Mouse (Mus musculus) hindbrain, embryonic 12.5 days (tissue): ENCODE data around the gene Nek11. TPM values are rescaled to one million over a fixed set of nuclear protein-coding genes. Genes with fewer than 3 reads are reported as not detected.

ENCODE experiments used
- ATAC-seq: fragments of 200-750 bp; cut with Nextera tagmentation; 2 replicates; pipeline ENCODE4 v1.8.0; 2017; ENCODE audit warnings: moderate TSS enrichment; ENCODE audit not compliant: low FRiP score
- H3K27ac ChIP-seq: fragments of 300-500 bp; sonication (generic); 2 replicates; pipeline ENCODE4 v1.5.1; 2016; ENCODE audit warnings: mild to moderate bottlenecking
- H3K27me3 ChIP-seq: fragments of 300-500 bp; sonication (generic); 2 replicates; pipeline ENCODE4 v1.6.1; 2016; ENCODE audit warnings: mild to moderate bottlenecking
- H3K36me3 ChIP-seq: fragments of 300-500 bp; sonication (generic); 2 replicates; pipeline ENCODE4 v1.6.1; 2016; ENCODE audit warnings: mild to moderate bottlenecking
- H3K4me1 ChIP-seq: fragments of 300-500 bp; sonication (generic); 2 replicates; pipeline ENCODE4 v1.6.1; 2016
- H3K4me2 ChIP-seq: fragments of 300-500 bp; sonication (generic); replicated peaks from 2 replicates; pipeline ENCODE4 v1.6.1; 2016; ENCODE audit warnings: mild to moderate bottlenecking
- H3K4me3 ChIP-seq: fragments of 300-500 bp; sonication (generic); 2 replicates; pipeline ENCODE4 v1.5.1; 2016; ENCODE audit warnings: mild to moderate bottlenecking
- H3K9ac ChIP-seq: fragments of 300-500 bp; sonication (generic); 2 replicates; pipeline ENCODE4 v1.6.1; 2016; ENCODE audit warnings: mild to moderate bottlenecking, moderate library complexity
- H3K9me3 ChIP-seq: fragments of 300-500 bp; sonication (generic); replicated peaks from 2 replicates; pipeline ENCODE4 v1.6.1; 2016; ENCODE audit warnings: mild to moderate bottlenecking
- WGBS: fragments of 180-500 bp; shearing (Covaris S2); methylation state at CpG from one replicate; pipeline ENCODE4 v1.1.7; 2016; 5-methylcytosine and 5-hydroxymethylcytosine counted together
- polyA plus RNA-seq: library from polyadenylated mRNA; unstranded; fragments of >200 nt; fragmentation: Nextera tagmentation; extraction: Ambion mirVana; gene quantifications from 2 replicates; pipeline ENCODE4 v1.2.1, GENCODE M21; 2016

The Nek11 gene
- polyA plus RNA-seq, 1 experiment from 2014 or later: 3.0 TPM

DNA sequence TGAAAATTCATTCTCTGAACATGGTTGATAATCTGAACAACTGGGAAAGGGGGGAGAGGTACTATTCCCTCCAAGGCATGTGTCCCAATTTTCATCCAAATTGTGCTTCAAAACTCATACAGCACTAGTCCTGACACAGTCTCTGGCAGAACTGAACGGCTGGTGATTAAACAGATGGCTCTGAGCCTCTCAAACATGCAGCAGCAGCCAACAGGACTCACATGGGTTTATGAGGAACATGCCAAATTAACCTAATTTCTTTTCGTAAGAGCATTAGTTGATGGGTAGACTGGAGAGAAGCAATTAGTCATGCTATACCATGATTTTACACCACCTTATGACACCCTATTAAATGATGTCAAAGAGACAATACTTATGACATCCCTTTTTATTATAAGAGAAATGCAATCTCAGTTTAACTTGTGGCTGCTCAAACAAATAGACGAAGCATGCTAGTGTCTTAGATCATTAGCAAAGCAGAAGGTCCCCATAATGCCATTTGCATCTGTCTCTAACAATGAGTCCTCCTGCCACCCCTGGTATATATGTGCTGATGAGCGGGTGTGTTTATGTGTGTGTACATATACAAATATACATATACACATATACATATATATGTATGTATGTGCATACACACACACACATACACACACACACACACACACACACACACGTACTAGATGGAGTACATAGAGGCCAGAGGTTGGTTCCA is 31.6 kb downstream of the Nek11 start:
- 74% methylated on average over 5 of the region's 5 CpGs for WGBS
- H3K4me1 ChIP-seq: no peaks in the 10 kb centered on the region
- ATAC-seq: no peak
- H3K27me3 ChIP-seq: no peaks in the 10 kb centered on the region
- no peak overlapping the region for H3K9ac ChIP-seq
- no peaks in the 10 kb centered on the region for H3K36me3 ChIP-seq
- H3K27ac ChIP-seq: no peak overlapping the region
- no peak overlapping the region for H3K4me2 ChIP-seq
- H3K4me3 ChIP-seq: no peak overlapping the region
- H3K9me3 ChIP-seq: no peaks in the 10 kb centered on the region

DNA sequence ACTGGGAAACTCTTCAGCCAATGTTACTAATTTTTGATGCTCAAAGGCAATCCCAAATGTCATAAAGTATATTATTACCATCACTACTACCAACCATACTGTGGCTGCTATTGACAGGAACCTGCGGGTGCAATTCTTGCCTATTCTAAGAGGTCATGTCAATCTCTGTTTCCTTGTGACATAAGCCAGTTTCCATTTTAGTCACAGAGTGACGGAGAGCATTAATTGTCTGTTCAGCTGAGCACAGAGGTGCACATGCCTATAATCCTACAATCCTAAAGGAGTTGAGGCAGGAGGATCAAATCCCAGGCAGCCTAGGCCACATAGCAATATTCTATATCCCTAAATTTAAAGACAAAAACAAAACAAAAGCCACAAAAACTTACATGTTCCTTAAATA is 33.1 kb downstream of the Nek11 start:
- ATAC-seq: no peak
- Histone ChIP-seq H3K4me1 (no peaks in the 10 kb centered on the region), H3K4me3 (no peak overlapping the region), H3K27me3 (no peaks in the 10 kb centered on the region), H3K4me2 (no peak overlapping the region), H3K36me3 (no peaks in the 10 kb centered on the region), H3K9ac (no peak overlapping the region), H3K9me3 (no peaks in the 10 kb centered on the region), H3K27ac (no peak overlapping the region)
- WGBS: 74% methylated on average over 2 of the region's 2 CpGs

DNA sequence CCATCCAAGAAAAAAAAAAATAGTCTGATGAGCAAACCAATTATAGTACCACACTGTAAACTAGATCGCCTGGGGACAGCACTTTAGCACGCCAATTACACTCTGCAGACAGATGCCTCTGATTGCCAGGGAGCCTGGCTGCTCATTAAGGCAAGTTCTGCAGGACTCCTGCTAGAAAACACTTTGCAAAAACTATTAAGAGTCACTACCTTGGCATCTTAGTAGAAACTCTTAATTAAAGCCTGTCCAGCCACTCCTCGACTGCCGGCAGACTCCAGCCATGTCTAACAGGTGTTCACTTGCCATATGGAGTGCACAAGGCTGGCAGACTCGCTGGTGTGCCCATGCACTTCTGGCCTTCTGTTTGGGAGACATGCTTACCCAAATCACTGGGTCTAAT is 46.3 kb downstream of the Nek11 start:
- Histone ChIP-seq H3K9ac (no peak overlapping the region), H3K27ac (no peak overlapping the region), H3K36me3 (no peaks in the 10 kb centered on the region), H3K4me1 (no peaks in the 10 kb centered on the region), H3K27me3 (no peaks in the 10 kb centered on the region), H3K9me3 (no peaks in the 10 kb centered on the region), H3K4me3 (no peak overlapping the region), H3K4me2 (no peak overlapping the region)
- no peak for ATAC-seq
- WGBS: 61% methylated on average over 5 of the region's 5 CpGs

DNA sequence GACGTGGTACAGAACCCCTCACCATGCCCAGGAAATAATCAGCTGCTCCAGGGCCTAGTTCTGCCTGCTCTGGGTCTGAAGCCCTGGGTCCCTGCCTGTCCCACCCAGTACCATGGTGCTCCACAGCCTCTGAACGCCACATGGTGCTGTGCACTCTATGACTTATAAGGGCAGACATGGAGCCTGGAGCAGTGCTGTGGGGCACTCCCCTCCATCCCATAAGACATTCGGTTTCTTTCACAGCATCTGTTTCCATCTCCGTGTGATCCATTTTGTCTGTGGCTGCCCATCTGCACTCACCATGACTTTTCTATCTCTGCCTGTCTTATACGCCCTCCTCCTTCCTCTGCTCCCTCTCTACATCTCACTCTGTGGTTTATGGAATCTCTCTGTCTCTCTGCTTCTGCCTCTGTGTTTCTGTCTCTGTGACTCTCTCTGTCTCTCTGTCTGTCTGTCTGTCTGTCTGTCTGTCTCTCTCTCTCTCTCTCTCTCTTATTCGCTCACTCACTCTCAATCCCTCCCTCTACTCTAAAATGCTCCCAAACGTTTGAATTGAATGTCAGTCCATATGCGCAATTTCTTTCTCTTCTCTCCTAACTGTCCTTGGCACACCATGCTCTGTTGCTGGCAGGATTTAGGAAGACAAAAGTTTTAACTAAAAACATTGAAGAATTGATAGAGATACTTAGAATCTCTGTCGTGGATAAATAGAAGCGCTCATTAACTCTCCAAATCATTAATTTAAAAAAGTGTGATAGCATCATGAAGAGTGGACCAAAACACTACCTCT is 46.9 kb downstream of the Nek11 start:
- H3K27me3 ChIP-seq: no peaks in the 10 kb centered on the region
- WGBS: 74% methylated on average over 10 of the region's 10 CpGs
- H3K4me2 ChIP-seq: no peak overlapping the region
- no peak overlapping the region for H3K9ac ChIP-seq
- 0 out of 2 replicates have a peak overlapping the region, but pooled peaks have one; percentile 9 for H3K27ac ChIP-seq
- peaks cover 3% of the 10 kb centered on the region; the same call in 1 of the 2 replicates for H3K9me3 ChIP-seq
- no peak for ATAC-seq
- no peaks in the 10 kb centered on the region for H3K36me3 ChIP-seq
- no peaks in the 10 kb centered on the region for H3K4me1 ChIP-seq
- H3K4me3 ChIP-seq: no peak overlapping the region

DNA sequence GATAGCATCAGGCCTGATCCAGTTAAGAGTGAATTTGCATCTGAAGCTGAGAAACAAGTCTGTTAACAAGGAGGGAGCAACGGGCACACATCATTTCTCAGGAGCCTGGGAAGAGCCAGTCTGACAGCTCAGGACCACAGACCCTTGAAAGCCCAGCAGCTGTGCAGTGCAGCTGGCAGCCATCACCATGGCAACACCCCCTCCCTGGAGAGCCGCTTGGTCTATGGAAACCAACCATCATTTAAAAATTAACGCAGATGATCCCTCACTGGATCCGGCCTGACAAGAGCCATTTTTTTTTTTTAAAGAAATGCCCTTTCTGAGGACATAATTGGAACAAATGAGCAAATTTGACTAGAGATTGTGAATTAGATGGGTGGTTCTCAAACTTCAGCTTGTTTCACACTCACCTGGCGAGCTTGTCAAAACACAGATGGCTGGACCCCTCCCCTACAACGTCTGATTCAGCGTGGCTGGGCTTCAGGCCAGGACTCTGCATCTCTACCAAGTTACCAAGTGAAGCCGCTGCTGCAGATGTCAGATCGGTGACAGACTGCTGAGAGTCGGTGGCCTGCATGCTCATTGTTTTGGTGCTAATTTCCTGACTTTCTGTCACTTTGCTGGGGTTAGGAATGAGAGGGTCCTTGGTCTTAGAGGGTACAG is 52.2 kb downstream of the Nek11 start:
- H3K4me3 ChIP-seq: no peak overlapping the region
- H3K27ac ChIP-seq: peak overlapping the region; percentile 85
- peaks cover 9% of the 10 kb centered on the region for H3K4me1 ChIP-seq
- no peak overlapping the region for H3K4me2 ChIP-seq
- peaks cover 3% of the 10 kb centered on the region; the same call in 1 of the 2 replicates for H3K9me3 ChIP-seq
- no peaks in the 10 kb centered on the region for H3K27me3 ChIP-seq
- peak; percentile 98 for ATAC-seq
- H3K36me3 ChIP-seq: no peaks in the 10 kb centered on the region
- no peak overlapping the region for H3K9ac ChIP-seq
- 30% methylated on average over 10 of the region's 10 CpGs for WGBS

DNA sequence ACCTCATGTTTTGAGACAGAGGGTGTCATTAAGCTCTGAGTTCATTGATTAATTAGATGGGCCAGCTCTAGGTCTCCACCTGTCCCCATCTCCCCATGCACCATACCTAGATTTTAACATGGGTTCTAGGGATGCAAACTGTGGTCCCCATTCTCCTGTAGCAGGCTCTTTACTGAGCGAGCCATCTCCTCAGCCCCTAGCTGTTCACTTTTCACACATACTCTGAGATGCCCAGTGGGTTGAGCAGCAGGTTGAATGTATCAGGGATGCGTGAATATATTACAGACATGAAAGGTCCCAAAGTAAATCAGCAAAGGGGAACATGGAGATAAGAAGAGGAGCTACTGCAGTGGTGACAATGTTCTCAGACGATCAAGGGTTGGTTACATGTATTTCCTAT is 52.8 kb downstream of the Nek11 start:
- Histone ChIP-seq H3K9me3 (peaks cover 3% of the 10 kb centered on the region; the same call in 1 of the 2 replicates), H3K4me2 (no peak overlapping the region; the same call in 1 of the 2 replicates), H3K27me3 (no peaks in the 10 kb centered on the region), H3K36me3 (no peaks in the 10 kb centered on the region), H3K27ac (peak overlapping the region; percentile 85), H3K4me1 (peaks cover 9% of the 10 kb centered on the region), H3K4me3 (no peak overlapping the region), H3K9ac (no peak overlapping the region)
- 77% methylated on average over 3 of the region's 3 CpGs for whole genome bisulfite sequencing
- ATAC-seq: peak; percentile 76

DNA sequence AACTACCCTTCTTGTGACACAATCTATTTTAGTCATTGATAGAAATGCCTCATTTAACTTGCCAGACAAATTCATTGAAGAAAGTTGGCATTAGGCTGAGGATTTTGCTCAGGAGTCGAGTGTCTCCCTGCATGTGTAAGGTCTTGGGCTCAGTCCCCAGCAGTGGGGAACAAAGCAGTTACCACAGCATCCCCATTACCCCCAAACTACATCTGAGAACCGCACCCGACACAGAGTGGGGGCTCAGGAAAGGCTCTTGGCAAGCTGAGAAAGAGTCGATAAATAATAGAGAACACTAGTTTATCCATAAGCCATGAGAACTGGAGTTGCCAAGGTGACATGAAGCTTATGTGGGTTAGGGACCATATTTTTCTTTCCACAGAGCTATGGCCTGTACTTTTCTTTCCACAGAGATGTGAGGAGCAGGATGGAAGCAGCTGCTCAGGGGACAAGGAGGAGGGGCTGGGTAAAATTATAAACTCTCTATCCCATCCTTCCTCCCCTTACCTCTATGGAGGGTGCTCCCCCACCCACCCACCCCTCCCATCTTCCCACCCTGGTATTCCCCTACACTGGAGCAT is 62.8 kb downstream of the Nek11 start:
- Histone ChIP-seq H3K9ac (no peak overlapping the region), H3K4me3 (no peak overlapping the region), H3K27ac (no peak overlapping the region), H3K4me2 (no peak overlapping the region), H3K36me3 (no peaks in the 10 kb centered on the region), H3K4me1 (no peaks in the 10 kb centered on the region), H3K27me3 (no peaks in the 10 kb centered on the region), H3K9me3 (no peaks in the 10 kb centered on the region)
- WGBS: 85% methylated on average over 4 of the region's 4 CpGs
- ATAC-seq: no peak

DNA sequence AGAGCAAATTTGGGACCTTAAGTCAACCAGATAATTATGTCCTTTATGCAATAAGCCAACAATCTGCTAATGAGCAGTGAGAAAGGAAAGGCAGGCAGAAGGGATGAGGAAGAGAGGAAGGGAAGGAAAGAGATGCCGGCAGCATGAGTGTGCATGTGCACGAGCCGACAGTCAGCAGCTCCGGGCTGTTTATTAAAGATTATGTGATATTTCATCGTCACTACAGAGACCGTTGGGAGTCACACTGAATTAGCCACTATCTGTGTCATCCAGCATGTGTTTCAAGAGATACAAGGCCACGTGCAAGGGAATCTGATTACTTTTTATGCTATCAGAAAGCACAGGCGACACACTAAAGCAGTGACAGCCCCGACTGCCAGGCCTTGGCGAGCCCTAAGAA is 73.5 kb downstream of the Nek11 start:
- H3K4me2 ChIP-seq: no peak overlapping the region
- no peak; the same call in 1 of the 2 replicates for ATAC-seq
- H3K27me3 ChIP-seq: no peaks in the 10 kb centered on the region
- no peak overlapping the region for H3K9ac ChIP-seq
- H3K9me3 ChIP-seq: no peaks in the 10 kb centered on the region; the same call in 1 of the 2 replicates
- no peak overlapping the region for H3K4me3 ChIP-seq
- WGBS: 79% methylated on average over 10 of the region's 10 CpGs
- no peaks in the 10 kb centered on the region for H3K36me3 ChIP-seq
- H3K27ac ChIP-seq: no peak overlapping the region
- H3K4me1 ChIP-seq: no peaks in the 10 kb centered on the region

DNA sequence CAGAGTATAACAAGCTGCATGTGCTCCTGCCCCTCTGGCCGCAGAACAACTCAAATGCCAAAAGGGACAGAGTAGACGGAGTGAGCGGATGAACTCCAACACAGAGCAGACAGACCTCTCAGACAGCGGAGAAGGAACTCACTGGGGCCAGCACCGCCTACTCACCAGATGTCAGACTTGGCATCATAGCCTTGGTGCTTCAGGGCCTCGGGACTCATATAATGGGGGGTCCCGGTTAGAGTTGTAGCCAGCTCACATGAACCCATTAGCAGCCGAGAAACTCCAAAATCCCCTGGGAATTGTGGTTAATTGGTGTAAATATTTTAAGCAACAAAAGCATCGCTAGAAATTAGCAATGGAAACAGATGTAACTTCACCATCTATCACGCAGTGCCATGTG is 82.1 kb downstream of the Nek11 start:
- H3K4me2 ChIP-seq: no peak overlapping the region
- WGBS: 65% methylated on average over 10 of the region's 10 CpGs
- no peak for ATAC-seq
- no peaks in the 10 kb centered on the region for H3K36me3 ChIP-seq
- no peaks in the 10 kb centered on the region for H3K4me1 ChIP-seq
- H3K9me3 ChIP-seq: no peaks in the 10 kb centered on the region
- no peak overlapping the region for H3K4me3 ChIP-seq
- H3K27ac ChIP-seq: no peak overlapping the region
- no peak overlapping the region for H3K9ac ChIP-seq
- no peaks in the 10 kb centered on the region for H3K27me3 ChIP-seq

DNA sequence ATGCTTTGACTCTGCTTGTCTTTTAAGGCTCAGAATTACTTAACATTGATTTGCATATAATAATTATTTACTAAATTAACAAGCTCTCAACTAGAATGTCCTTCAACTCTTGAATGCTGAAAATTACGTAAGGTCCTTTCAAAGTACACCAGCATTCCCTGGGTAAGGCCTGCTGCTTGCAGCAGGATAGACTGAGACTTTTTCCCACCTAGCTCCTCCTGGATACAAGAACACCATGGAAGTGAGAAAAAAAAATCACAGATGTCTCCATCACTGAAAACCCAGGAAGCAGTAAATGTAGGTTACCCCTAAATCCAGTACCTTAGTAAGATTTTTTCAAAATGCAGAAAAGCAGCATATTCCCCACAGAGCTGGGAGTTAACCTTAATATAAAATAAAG is 82.6 kb downstream of the Nek11 start:
- WGBS: 88% methylated on average over 1 of the region's 1 CpGs
- no peak overlapping the region for H3K4me2 ChIP-seq
- no peaks in the 10 kb centered on the region for H3K4me1 ChIP-seq
- H3K27me3 ChIP-seq: no peaks in the 10 kb centered on the region
- no peak overlapping the region for H3K4me3 ChIP-seq
- H3K36me3 ChIP-seq: no peaks in the 10 kb centered on the region
- no peak overlapping the region for H3K27ac ChIP-seq
- H3K9ac ChIP-seq: no peak overlapping the region
- H3K9me3 ChIP-seq: no peaks in the 10 kb centered on the region
- no peak for ATAC-seq

DNA sequence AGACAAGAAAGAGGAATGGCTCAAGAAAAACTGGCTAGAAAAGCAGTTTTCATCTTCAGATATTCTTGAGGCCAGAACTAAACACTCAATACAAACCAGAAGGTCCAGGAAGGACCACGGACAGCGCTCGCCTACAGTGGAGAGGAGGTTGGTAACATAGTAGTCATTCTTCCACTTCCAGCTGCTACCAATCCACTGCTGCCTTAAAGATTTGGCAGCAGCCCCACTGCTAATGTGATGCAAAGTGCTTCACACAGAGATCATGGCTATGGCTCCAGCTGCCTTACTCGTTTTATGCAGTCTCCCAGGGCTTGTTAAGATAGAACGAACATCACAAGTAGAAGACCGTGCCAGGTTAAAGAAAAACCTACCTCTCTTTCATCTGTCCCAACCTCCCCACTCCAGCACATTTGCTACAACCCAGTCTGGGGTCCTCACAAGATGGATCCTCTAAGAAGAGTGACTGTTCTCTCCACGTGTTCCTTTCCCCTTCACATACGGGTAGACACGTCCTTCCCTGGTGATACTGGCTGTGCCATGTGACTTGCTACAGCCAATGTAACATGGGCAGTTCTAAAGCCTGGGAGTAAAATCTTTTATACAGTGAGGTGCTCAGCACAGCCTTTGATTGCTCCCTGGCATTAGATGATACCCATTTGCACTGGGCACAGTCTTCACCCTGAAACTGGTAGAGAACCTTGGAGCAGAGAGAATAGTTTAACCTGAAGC is 85.6 kb downstream of the Nek11 start:
- no peak for ATAC-seq
- WGBS: 39% methylated on average over 9 of the region's 9 CpGs
- no peak overlapping the region for H3K27ac ChIP-seq
- H3K9me3 ChIP-seq: no peaks in the 10 kb centered on the region
- no peak overlapping the region for H3K9ac ChIP-seq
- no peaks in the 10 kb centered on the region for H3K36me3 ChIP-seq
- H3K4me3 ChIP-seq: no peak overlapping the region
- H3K27me3 ChIP-seq: no peaks in the 10 kb centered on the region
- H3K4me2 ChIP-seq: no peak overlapping the region
- no peaks in the 10 kb centered on the region for H3K4me1 ChIP-seq

DNA sequence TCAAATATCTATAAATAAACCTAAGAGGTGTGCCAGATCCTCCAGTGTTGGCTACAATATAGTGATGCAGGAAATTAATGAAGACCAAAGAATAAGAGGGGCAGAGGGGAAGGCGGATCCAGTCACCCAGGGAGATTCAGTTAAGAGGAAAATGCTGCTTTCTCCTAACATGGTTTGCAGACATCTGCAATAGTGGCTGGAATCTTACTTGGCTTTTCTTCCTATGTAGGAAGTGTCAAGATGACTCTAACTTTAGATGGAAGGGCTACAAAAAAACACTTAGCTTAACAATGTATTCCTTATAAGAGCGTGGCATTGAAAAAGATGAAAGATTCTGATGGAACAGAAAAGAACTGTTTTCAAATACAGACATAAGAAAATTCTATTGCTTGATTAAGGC is 89.3 kb downstream of the Nek11 start:
- no peaks in the 10 kb centered on the region for H3K9me3 ChIP-seq
- WGBS: 67% methylated on average over 2 of the region's 2 CpGs

More for the DNA sequence above, 89.3 kb downstream of the Nek11 start:
- H3K4me2 ChIP-seq: no peak overlapping the region
- H3K4me3 ChIP-seq: no peak overlapping the region
- H3K36me3 ChIP-seq: no peaks in the 10 kb centered on the region
- no peaks in the 10 kb centered on the region for H3K27me3 ChIP-seq
- ATAC-seq: no peak
- H3K27ac ChIP-seq: no peak overlapping the region
- H3K9ac ChIP-seq: no peak overlapping the region
- no peaks in the 10 kb centered on the region for H3K4me1 ChIP-seq
